Mouse (Mus musculus) urinary bladder, adult 18-20 months (tissue): Measurements from ENCODE around the gene Kcnmb3.

ENCODE experiments used
- DNase-seq, 2 experiments: peaks; one replicate each; pipeline ENCODE4 v3.0.0; 2022; ENCODE audit warnings: low spot score in 2 of 2, mixed read lengths in 2 of 2

Gene Kcnmb3

GRCm38 (mm10) chr3:32492097-32493090 lies at the start of gene Kcnmb3:
TSS of gene Kcnmb3 (minus strand) at chr3:32492231.
- no peak for DNase-seq

DNA sequence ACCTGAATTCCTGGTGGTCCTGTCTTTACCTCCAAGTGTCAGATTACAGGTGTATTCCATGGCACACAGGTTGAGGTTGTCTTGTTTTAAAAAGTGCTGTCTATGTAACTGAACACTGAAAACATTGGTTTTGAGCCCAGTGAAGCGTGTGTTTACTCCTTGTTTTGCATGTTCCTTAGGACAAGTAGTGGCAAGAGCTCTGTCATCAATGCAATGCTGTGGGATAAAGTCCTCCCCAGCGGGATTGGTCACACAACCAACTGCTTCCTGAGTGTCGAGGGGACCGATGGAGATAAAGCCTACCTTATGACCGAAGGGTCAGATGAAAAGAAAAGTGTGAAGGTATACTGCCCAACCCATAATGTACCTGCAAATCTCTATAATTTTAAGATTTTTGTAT lies 46.1 kb upstream of the Kcnmb3 start:
- DNase-seq, result no peak

GRCm38 (mm10) chr3:32537556-32537955 lies 45.5 kb upstream of the Kcnmb3 start:
- peak in 1 of 2 experiments; percentile 7 for DNase-seq

- no peak for DNase-seq
Observed at GRCm38 (mm10) chr3:32535692-32536091, 43.7 kb upstream of the Kcnmb3 start.

- no peak for DNase-seq
Observed at GRCm38 (mm10) chr3:32530041-32530440, 38.0 kb upstream of the Kcnmb3 start.

- peak; percentile 86 to 90 for DNase-seq
Observed at GRCm38 (mm10) chr3:32529303-32529898, 37.4 kb upstream of the Kcnmb3 start, which contains the start of gene Mfn1. TSS of gene Mfn1 (plus strand) at chr3:32529465.

DNA sequence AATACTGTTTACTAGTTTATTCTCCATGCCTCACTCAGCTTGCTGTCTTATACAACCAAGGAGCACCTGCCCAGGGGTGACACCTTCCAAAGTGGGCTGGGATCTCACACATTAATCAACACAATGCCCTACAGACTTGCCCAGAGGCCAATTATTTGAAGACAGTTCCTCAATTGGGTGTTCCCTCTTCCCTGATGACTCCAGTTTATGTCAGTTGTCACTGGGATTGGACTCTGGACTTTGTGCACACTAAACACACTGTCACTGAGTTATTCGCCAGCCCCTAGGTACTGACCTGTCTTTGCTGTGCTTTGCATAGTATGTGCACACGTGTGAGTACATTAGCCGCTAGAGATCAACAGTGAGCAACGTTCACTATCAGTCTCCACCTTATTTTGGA lies 35.1 kb upstream of the Kcnmb3 start:
- DNase-seq, result no peak

DNA sequence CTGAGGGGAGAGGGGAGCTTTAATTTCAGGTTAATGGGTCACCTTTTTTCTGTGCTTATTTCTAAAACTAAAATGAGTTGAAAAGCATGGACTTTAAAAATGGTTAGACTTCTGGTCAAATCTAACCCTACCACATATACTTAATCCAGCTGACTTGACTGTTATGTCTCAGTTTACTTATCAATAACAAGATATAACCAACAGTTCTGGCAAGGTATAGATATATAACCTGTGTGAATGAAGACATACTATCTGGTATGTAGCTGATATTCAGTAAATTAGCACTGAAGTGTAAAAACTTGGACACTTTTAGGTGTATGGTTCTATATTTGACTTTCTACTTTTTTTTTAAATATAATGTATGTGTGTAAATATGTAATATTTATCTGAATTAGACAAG lies 21.5 kb upstream of the Kcnmb3 start:
- no peak for DNase-seq

GRCm38 (mm10) chr3:32512686-32513284 lies 20.8 kb upstream of the Kcnmb3 start:
- no peak for DNase-seq

DNA sequence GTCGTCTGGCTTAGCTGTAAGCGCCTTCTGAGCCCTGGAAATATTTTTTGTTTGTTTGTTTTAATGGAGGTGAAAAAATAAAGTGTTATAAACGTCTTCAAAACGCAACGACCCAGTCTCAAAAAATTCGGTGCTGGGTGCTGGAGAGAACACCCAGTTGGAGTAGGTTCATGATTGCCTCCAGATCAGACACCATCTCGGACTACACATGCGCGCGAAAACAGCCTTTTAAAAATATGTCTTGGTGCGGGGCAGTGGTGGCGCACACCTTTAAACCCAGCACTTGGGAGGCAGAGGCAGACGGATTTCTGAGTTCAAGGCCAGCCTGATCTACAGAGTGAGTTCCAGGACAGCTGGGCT lies 19.1 kb upstream of the Kcnmb3 start:
- no peak for DNase-seq

DNA sequence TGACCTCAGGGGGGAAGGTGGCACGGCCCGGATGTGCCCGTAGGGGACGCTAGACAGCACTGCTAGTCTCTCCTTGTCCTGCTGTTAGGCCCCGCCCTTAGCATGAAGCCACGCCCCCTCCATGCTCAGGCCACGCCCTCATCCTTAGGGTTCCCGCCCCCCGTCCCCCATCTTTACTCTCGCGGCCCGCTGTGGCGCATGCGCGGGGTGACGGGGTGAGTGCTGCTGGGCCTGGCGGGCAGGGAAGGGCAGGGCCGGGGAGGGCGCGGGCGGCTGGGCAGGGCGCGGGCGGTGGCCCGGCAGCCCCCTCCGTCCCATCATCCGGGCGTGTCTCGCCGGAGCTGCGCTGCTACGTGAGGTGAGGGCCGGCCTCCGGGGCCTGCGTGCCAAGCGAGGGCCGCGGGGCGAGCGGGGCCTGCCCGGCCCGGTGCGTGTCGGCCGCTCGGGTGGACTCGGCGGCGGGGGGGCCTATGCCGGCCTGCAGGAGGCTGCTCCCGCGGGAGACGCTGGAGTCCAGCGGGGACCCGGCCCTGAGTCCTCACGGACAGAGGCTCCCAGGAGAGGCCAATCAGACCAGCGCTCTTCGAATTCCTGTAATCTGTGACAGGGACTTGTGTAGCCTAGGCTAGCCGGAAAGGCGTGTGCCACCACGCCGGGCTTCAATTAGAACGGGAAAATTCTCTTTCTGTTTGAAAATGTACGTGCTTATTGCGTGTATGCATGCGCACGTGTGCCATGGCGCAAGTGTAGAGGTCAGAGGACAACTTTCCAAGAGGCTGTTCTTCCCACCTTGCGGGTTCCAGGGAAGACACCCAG lies 18.6 kb upstream of the Kcnmb3 start:
- peak; percentile 94 to 97 for DNase-seq

GRCm38 (mm10) chr3:32509496-32510374 lies 17.7 kb upstream of the Kcnmb3 start, which contains the start of gene Zfp639:
TSS of gene Zfp639 (plus strand) at chr3:32510259.
- no peak for DNase-seq

DNA sequence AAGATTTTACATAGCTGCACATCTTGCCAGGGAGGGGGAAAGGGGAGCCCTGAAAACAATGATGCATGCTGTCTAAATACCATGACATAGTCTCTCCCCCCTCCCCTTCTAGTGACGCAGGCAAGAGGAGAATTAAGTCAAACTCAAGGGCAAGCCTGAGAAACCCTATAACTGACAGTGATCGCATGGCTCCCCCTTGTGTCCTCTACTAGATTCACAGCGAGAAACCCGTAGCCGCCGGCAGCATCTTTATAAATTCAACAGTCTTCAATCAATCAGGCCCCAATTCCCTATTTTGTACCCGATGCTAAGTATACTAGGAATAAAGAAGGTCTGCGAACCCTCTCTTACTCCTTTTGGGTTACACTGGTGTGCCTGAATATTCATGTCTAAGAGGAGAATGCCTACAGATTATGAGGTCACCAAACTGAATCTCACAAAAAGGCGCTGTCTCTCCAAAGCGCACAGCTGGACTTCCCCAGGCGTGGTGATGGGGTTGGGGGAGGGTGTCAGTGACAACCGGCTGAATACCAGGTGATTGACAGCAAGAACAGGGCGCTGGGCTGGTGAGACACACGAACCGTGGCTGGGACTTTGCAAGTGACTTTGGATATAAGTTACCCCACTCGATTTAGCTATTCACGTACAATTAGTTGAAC lies 16.8 kb upstream of the Kcnmb3 start:
- DNase-seq, result peak; percentile 18 to 31

DNA sequence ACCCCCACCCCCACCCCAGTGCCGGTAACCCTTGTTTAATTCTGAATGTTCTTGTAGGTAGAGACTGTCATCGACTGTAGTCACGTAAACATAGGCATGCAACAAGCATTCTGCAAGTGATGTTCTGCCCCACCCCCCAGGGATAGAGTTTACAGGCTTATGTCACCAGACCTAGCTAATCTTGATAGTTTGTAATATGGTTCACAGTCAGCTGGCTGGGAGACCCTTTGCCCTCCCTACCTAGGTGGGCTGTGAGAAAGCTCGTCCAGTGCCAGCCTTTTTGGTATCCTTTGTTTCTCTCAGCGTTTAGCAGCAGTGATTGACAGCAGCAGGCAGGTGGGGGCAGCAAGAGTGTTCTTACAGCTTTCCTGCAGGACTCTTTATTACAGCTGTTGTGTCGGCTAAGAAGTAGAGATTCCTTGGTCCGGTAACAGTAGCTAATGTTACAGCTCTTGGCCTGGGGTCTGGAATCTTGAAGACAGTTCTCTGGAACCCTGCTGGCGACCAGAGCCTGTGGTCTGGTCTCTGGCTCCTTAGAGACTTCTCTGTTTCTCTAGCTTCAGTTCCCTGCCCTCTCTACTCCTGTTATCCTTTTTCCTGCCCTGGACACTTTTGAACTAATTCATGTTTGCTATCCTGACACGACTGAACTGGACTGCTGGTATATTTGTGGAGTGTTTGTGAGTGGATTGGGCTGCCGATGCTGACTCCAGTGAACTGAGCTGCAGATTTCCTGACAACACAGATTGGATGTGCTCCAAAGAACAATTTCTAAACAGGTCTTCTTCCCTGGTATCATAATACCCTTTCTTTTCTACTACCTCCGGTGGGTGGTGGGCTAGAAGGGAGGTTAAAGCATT lies 14.6 kb upstream of the Kcnmb3 start:
- DNase-seq, result no peak

DNA sequence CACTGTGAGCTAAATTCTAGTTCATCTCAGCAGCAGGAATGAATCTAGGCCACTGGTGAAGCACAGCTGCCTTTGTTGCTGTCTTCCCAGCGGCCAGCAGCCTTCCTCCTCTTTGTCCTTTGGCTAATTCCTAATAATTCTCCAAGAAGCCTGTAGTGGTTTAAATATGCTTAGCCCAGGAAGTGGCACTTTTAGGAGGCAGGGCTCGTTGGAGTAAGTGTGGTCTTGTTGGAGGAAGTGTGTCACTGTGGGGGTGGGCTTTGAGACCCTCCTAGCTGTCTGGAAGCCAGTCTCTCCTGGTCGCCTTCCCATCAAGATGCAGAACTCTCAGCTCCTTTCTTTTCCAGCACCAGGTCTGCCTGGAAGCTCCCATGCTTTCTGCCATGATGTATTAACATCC lies 13.8 kb upstream of the Kcnmb3 start:
- DNase-seq, result no peak

DNA sequence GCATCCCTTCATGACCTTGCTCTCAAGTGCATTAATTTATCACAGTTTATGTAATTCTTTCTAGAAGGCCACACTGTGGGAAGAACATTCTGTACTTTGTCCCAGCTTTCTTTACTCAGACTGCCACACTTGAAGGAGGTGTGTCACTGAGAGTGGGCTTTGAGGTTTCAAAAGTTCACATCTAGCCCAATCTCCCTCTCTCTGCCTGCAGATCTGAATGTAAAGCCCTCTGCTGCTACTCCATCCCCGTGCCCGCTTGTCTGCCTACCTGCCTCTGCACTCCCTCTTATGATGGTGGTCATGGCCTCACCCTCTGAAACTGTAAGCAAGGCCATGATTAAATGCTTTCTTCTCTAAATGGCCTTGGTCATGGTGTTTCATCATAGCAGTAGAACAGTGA lies 8.3 kb upstream of the Kcnmb3 start:
- no peak for DNase-seq

DNA sequence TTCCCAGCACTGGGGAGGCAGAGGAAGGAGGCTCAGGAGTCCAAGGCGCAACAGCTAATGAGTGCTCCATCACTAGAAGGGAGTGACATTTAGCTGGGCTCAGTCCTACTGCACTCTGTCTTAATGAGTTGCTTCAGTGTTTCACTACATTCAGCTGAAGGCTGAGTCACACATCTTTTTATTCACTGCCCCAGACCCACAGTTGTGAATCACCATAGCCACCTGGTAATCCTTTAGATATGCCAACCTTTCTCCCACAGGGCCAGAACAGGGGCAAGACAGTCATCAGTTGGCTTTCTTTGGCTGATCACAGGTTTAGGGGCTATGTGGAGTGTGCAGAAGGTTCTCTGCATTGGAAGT lies 4.7 kb upstream of the Kcnmb3 start:
- no peak for DNase-seq

GRCm38 (mm10) chr3:32495856-32496710 lies 4.1 kb upstream of the Kcnmb3 start:
- DNase-seq, result no peak
